Mouse (Mus musculus) kidney, adult 18-20 months (tissue): ENCODE data around the gene Psmg1.
"Not testable (repeated sequence)": the region's sequence is repeated elsewhere in the genome, so short reads cannot be mapped to it uniquely, and the experiment has no call there.

ENCODE experiments used
- DNase-seq: peaks from one replicate; pipeline ENCODE4 v3.0.0; 2021

Gene Psmg1

DNA sequence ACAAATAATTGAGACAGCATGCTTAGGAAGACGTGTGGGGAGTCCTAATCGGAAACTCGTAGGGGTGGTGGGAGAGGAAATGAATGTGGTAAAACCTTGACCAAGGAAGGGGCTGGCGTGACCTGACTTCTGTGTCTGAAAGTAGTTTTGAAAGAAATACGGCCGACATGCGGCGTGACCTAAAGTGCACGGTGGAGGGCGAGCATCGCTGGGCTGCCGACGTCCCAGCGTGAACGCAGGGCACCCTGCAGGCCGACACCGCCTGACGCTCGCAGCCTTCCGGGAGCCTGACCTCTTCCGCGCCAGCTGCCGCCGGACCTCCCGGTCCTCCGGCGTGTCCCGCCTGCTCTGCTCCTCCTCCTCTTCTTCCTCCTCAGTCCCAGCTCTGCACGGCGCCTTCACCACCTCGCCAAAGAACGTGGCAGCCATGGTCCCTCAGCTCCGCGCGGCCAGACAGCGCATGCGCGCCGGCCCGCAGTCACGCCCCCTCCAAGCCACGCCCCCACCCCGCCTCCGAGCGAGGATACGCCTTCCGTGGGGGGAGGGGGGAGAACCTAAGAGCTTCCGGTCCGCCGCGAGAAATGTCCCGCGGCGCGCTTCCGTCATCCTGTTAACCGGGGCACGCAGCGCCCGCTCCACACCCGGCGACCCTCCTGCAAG is at the start of gene Psmg1:
Psmg1 (minus strand) TSS at position 499 of the 660 bp plus-strand sequence.
- peak; percentile 98 for DNase-seq

DNA sequence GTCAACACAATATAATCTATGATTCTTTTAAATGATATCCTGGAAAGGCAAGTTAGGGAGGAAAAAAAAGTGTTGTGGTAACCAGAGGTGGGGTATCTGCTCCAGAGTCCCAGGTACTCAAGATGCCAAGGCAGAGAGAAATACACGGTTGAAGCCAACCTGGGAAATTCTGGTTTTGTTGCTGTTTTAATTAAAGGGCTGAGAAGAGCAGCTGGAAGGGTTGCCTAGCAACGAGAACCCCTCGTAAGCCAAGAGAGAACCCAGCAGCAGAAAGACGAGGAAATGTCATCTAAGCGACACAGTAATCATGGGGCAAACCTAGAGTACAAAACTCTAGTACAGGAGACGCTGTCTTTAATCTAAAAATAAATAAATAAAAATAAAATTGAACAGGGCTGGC is 48.8 kb upstream of the Psmg1 start:
- no peak for DNase-seq

DNA sequence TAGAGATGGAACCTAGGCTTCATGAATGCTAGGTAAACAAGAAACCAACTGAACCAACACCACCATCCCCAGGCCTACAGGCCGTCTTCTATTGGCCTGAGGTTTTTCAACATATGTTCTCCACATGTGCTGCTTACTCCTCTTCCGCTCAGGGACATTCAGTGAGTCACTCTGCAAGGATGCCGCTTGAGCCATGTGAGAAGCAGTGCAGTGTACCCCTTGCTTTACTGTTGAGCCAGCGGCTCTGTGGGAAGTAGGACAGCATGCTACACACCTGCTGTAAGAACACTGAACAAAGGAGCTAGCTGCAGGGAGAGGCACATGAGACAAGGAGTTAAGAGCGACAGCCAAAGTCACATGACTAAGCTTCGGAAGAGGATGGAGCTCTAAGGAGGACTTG is 43.7 kb upstream of the Psmg1 start:
- no peak for DNase-seq

DNA sequence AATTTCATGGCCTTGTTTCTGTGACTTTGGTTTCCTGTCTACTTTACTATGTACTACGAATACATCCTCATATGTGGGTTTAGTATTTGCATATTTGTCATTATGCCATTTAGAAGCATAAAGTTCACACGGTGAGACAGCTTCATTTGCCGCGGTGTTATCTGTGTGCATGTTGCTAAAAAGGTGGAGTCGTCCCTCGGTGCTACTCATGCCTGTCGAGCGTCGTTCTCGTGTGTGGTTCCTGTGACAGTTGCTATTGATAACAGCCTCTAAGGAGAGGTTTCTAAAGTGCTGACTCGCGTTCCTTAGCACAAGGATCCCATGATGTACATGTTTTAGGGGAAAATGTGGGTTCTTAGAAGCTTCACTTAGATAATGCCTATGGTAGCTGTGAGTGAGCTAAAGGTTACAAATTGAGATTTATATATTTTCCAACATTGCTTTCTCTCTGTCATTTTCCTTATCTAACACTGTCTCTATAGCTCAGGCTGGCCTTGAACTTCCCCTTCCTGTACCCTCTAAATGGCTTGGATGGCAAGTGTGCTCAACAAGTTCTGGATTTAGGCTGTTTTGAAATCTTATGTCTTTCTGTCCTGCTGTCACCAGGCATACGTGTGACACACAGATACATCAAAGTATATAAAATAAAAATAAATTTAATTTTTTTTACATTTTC is 41.7 kb upstream of the Psmg1 start:
- DNase-seq = no peak

DNA sequence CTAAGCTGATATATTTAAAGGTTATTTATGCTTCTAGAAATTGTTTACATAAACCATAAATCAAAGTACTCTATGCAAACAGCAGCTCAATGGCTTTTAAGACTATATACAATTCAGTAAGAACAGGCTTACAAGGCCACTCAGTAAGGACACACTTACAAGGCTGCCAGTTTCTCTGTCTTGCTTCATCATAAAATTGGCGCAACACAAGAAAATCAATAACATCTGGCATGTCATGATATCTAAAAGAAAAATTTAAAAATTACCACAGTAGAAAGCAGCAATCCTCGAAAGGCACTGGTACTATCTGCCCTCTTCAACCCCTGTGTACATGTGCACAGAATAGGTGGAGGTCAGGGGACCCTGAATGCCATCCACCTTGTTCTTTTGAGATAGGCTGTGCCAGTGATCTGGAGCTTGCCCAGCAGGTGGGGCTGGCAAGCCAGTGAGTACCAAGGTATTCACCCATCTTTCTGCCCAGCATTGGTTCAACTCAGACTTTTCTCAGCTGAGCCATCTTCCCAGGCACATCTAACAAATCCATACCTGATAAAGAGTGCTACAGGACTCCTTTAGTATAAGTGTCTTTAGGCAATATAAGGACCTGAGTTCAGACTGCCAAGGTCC is 39.8 kb upstream of the Psmg1 start:
- peak; percentile 19 for DNase-seq

DNA sequence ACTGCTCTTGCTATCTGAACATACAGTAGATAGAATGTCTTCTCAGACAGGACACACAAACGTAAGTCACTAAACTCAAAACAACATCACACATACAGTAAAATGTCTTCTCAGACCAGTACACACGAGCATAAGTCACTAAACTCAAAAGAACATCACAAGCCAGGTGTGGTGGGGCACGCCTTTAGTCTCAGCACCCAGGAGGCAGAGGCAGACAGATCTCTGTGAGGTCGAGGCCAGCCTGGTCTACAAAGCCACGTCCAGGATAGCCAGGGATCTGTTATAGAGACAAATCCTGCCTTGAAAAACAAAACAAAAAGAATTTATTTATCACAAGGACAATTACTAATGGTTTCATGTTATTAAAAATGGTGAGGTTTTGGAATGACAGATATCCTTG is 35.5 kb upstream of the Psmg1 start:
- DNase-seq = no peak

DNA sequence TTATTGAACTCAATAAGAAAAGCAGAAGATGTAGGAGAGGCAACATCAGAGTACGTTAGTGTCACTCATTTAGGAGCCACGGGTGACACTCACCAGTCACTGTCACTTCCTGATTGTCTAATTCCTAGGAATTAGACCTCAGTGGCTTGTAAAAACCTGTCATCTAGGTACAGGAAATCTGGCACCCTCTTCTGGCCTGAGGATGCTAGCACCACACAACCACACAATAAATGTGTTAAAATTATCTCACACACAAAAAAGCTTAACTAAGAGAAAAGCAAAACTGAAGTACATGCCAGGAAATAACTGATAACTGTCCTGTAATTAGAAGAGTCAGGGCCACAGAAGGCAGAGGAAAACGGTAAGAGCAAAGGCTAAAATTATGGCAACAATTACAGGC is 34.5 kb upstream of the Psmg1 start:
- DNase-seq = no peak

DNA sequence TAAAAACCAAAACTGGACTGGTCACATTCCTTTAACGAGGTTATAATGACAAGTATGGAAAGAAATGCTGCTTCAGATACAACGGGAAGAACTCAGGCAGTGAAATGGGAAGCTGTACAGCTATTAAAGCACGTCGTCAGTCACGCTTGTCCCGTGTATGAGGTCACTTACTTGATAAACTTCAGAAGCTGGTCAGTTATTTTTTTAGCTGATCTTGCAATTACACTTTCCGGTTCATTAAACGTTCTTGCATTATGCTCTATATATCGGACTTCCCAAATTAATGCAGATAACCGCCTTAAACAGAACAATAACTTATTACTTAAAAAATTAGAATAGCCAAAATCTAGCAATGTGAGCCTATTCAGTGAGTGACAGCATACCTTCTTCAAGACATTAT is 30.3 kb upstream of the Psmg1 start:
- DNase-seq = no peak

DNA sequence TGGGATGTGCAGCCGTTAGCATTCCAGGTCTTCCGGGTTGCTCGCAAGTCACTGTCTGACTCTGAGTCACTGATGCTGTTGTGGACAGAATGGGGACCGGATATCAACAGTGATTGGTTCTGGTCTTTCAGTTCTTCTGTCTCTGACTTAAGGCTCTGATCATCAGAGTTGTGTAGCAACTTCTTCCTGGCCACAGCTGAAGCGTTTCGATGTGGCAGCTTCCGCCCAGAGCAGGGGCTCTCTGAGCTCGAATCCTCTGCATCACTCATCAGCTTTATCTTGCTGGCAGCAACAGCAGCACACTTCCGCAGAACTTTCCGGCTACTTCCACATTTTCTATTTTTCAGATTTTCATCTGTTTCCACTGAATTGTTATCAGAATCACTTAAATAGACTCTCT is 18.4 kb upstream of the Psmg1 start:
- not testable (repeated sequence) for DNase-seq

DNA sequence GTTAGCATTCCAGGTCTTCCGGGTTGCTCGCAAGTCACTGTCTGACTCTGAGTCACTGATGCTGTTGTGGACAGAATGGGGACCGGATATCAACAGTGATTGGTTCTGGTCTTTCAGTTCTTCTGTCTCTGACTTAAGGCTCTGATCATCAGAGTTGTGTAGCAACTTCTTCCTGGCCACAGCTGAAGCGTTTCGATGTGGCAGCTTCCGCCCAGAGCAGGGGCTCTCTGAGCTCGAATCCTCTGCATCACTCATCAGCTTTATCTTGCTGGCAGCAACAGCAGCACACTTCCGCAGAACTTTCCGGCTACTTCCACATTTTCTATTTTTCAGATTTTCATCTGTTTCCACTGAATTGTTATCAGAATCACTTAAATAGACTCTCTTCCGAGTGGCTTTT is 13.5 kb upstream of the Psmg1 start:
- DNase-seq = not testable (repeated sequence)

DNA sequence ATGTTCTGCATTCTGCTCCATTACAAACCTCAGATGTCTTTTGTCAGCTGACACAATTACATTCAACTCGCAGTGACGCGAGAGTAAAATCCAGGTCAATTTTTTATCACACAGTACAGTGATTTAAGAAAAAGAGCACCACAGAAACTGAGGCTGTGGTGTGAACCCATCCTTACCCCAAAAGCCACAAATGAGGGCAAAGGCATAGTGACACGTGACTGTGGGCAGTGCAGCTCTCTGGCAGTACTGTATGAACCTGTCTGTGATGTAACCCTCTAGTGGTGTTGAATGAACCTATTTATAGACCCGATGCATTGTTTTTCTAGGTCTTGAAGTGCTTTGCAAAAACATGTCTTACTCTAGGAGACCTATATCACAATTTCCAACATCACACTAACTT is 8.5 kb upstream of the Psmg1 start:
- DNase-seq = no peak

DNA sequence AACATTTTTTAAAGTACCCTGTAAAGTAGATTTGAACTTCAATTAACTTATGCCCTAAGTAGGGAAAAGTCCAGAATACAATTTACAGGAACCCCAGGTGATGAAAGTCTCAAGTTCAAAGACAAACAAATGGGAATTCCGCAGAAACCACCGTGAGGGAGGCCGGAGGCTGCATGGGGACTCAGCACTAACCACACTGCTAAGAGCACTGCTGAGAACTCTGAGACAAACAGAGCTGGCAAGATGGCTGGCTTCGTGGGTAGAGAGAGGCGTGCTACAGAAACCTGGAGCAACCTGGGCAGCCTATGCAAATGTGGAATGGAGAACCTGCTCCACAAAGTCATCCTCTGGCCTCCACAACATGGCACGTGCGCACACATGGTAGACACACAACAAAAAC is 5.4 kb upstream of the Psmg1 start:
- no peak for DNase-seq

DNA sequence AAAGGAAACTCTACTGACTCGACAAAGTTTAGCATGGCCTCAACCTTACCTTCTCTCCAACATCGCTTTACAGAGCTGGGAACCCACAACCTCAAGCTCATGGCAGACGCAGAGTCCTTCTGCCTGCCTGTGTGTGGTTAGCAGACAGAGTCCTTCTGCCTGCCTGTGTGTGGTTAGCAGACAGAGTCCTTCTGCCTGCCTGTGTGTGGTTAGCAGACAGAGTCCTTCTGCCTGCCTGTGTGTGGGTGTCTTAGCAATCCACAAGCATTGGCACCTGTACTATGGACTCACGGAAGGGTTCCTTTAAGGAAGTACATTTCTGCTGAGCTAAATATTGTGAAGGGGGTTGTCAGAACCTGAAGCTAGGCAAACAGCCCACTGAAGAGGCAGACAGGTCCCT is 3.8 kb upstream of the Psmg1 start:
- not testable (repeated sequence) for DNase-seq

DNA sequence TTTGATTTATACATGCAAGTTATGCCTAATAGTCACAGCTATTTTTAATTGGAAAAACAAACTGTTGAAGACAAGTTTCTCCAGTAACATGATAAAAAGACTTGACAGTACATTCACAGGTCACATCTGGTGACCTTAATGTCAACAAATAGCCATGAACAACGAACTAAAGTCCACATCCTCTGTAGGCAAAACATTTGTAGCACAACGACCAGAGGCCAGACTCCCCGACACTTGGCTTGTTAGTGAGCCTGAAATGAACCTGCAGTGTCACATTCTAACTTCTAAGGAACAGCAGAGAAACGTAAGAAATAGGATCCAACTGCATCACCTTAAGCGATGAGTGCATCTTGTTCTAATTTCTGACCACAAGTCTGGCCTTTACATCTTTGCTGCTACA is 1.8 kb upstream of the Psmg1 start:
- no peak for DNase-seq

DNA sequence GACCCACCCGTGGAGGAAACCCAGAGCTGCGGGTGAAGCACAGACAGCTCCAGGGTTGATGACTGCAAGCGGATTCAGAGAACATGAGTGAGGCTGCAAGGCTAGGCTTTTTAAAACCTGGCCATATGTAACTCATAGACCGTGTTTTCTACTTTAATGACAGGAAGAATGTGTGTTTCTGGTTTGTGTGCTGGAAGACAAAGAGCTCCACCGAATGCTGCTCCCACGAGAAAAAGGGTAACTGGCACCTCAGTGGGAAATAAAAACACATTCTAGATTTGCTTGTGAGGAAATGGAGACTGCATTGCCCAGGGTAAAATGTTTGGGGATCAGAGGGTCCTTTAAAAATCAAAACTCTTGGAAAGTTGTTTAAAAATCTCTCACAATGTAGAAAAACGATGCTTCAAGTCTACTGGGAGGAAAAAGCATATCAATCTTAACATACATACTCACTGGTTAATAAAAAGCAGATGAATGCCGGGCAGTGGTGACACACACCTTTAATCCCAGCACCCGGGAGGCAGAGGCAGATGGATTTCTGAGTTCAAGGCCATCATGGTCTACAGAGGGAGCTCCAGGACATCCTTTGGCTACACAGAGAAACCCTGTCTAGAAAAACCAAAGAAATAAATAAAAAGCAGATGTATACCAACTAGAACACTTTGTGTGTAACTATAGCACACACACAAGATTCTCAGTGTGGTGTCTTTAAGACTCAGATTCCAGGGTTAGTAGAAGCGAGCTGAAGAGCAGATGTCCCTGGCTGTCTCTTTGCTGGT is 551 bp upstream of the Psmg1 start:
- no peak for DNase-seq

DNA sequence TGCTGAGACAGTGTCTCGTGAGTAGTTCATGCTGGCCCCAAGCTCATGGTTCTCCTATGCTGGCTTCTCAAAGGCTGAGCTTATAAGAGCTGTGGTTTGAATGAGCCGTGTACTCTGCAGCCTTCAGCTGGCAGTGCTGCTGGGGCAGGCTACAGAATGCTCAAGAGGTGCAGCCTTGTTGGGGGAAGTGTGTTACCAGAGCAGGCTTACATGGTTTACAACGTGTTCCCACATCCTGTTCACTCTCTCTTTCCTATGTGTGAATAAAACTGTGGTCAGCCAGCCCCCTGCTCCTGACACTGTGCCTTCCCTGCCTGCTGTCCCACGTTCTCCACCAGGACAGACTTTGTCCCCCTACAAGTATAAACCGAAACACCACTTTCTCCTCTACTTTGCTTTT is 5.8 kb downstream of the Psmg1 start:
- no peak for DNase-seq

DNA sequence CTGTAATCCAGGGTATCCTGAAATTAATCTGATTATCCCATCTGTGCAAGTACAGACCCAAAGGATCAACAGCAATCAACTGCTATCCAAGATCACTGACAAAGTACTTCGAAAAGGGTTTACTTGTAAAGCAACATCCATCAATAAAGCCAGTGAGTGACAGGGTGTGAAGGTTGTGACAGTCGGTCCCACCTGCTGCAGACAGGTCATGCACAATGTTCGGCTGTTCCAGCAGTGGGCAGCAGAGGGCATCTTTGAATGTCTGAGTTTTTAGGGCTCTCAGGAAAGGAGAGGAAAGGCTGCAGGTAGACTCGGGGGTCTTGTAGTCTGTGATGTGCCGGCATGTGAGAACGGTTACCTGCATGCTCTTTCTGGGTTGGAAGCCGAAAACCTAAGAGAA is 7.2 kb downstream of the Psmg1 start:
- no peak for DNase-seq

DNA sequence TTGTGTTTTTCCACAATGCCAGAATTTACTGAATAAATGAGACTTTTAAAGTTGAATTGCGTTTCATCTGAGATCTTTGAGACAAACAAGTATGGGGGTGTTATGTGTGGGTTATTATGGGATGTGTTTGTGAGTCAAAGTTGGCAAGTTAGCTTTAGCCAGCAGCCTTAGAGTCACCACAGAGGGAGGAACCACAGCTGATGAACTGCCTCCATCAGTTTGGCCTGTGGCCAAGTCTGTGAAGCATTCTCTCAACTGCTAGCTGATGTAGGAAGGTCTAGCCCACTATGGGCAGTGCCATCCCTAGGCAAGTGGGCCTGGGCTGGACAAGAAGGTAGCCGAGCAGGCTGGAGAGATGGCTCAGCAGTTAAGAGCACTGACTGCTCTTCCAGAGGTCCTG is 19.9 kb downstream of the Psmg1 start:
- no peak for DNase-seq

DNA sequence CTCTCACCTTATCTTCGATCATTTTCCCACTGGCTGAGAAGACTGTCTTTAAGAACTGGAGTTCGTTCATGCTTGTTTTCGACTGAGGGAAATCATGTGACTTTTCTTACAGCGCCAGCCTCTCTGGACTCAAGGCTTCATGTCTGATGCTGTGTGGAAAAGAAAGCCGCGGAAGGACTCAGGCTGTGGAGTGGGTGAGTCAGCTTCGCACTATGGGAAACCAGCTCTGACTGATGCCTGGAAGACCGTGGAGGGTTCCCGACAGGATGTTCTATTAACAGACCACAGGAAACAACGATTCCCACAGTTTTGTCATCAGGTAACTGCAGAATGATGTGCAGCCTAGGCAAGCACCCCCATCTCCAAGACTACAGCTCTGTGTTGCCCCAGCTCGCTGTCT is 23.3 kb downstream of the Psmg1 start:
- DNase-seq = no peak

DNA sequence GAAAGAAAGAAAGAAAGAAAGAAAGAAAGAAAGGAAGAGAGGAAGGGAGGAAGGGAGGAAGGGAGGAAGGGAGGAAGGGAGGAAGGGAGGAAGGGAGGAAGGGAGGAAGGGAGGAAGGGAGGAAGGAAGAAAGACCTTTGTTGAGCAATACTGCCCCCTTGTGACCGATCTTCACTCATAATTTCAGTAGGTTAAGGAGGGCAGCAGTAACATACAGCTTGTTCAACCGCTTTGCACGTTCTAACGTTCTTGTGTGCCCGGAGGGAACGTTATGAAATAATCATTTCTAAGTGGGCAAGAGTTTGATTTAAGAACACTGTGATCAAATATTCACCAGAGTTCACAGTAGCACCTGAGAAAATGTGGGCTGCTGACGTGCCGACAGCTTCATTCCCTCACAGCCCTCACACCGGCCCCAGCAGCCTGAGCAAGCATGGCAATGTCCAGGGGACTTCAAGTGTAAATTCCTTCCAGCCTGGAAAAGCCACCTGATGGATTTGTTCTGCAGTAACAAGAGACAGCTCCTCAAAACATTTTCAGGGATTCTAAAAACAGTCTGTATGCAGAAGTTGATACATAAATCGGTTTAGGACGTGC is 26.2 kb downstream of the Psmg1 start:
- no peak for DNase-seq

DNA sequence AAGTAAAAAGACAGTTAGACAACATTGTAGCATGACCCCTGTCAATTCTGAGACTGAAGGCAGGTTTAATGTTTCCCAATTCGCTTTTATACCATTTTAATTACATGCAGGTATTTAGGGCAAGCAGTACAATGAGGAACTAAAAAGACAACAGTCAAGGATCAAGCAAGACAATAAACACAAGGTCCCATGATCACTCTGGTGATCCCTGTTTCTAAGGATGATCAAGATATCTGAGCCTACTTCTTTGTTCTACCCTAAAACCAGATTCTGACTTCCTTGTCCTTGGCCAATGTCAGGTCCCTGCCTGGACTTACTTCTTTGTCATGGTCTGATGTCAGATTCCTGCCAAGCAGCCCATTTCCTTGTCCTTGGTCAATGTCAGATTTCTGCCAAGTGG is 29.3 kb downstream of the Psmg1 start:
- not testable (repeated sequence) for DNase-seq

DNA sequence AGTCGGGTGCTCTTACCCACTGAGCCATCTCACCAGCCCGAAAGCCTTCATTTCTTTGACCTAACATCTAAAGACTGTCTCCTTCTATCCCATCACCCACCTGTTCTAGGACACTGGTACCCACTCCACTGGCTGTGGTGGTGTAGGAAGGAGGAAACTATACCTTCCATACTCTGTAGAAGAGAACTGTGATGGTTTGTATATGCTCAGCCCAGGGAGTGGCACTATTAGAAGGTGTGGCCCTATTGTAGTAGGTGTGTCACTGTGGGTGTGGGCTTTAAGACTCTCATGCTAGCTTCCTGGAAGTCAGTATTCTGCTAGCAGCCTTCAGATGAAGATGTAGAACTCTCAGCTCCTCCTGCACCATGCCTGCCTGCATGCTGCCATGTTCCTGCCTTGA is 30.1 kb downstream of the Psmg1 start:
- DNase-seq = not testable (repeated sequence)

DNA sequence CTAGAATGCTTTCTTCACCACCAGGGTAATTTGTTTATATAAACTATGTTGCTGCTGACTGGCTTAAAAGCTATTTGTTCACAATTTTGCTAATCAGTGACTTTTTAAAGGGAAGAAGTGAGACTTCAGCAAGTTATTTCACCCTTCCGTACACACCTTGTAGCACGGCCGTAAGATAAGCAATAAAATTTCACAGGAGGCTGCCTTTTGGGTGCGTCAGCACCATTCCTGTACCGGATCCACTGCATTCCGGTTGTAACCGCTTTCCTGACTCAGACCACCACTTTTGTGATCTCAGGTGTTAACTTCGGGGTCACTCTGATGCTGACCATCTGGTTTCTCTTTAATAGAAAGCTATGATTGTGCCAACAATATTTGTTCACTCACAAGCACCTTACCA is 32.7 kb downstream of the Psmg1 start:
- DNase-seq = no peak
